Mouse (Mus musculus): Measurements from ENCODE around the gene Batf3.
"Not testable (repeated sequence)": the region's sequence is repeated elsewhere in the genome, so short reads cannot be mapped to it uniquely, and the experiment has no call there.

- TF ChIP-seq CTCF, POLR2A (IDR thresholded peaks at IDR 0.05; ENCODE audit: extremely low read depth, insufficient read depth, low read length): not testable (repeated sequence)
These were observed 51.8 kb downstream of the Batf3 start for GRCm38 (mm10) chr1:191149489-191149888.

Data from cortical plate, adult 2 months (tissue).